Mouse (Mus musculus) right cerebral cortex, postnatal 25 days (tissue): Measurements from ENCODE around the gene Stx16.
A peak's percentile ranks its signal among the peaks of the same experiment; 100 is the strongest.

Source experiments
- DNase-seq: peaks from one replicate; pipeline ENCODE4 v3.0.0; 2022

Stx16 gene

GRCm38 (mm10) chr2:174075673-174076432 lies at the start of gene Stx16:
Gene Stx16 (plus strand): TSS chr2:174076308.
- DNase-seq: peak; percentile 90

GRCm38 (mm10) chr2:174026406-174026805 lies 49.7 kb upstream of the Stx16 start:
- DNase-seq: no peak

- DNase-seq: no peak
Measured at GRCm38 (mm10) chr2:174033257-174033800, 42.8 kb upstream of the Stx16 start.

GRCm38 (mm10) chr2:174047656-174048055 lies 28.5 kb upstream of the Stx16 start:
- no peak for DNase-seq

- DNase-seq: no peak
Measured at GRCm38 (mm10) chr2:174049481-174050338, 26.4 kb upstream of the Stx16 start.

DNA sequence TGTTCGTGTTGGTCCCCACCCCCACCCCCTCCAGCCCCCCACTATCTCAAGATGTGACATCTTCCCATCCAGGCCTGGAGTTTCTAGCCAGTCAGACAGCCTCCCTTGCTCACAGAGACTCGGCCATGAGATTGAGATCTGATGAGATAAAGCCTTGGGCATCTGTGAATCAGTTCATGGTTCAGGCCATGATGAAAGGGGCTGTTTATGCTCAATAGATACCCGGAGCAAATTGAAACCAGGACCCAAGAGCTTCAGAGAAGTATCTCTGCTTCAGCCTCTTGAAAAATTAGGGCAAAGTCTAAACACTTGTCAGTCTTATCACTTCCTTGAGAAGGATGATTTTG lies 25.8 kb upstream of the Stx16 start:
- no peak for DNase-seq

DNA sequence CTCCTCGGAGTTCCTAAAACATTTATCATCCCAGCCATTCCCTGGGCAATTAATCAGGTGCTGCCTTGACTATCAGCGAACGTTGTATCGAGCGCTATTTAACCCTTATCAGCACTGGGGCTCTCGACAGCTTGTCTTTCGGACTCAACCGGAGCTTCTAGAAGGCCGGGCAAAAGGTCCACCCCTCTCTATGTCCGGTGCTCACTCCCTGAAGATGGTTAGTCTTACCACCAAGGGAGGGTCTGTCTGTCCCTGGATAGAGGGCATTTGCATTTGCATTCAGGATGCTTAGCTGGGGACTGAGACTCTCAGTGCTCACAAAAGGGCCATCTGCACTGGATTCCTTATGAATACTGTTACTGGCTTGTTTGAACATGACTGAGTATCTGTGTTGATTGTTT lies 25.0 kb upstream of the Stx16 start:
- no peak for DNase-seq

DNA sequence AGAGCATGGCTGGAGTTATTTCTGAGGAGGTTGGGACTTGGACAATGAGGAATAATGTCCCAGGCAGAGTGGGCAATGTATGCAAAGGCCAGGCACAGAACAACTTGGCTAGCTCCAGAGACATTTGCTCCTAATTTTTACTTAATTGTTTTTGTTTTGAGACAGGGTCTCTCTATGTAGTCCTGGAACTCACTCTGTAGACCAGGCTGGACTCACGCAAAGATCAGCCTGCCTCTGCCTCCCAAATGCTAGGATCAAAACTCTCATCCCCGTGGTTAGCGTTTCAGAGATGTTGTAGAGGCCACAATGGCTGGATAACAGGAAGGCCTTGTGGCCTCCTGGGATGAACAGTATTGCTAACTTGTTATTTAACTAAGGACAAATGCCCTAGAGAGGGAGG lies 21.6 kb upstream of the Stx16 start:
- no peak for DNase-seq

DNA sequence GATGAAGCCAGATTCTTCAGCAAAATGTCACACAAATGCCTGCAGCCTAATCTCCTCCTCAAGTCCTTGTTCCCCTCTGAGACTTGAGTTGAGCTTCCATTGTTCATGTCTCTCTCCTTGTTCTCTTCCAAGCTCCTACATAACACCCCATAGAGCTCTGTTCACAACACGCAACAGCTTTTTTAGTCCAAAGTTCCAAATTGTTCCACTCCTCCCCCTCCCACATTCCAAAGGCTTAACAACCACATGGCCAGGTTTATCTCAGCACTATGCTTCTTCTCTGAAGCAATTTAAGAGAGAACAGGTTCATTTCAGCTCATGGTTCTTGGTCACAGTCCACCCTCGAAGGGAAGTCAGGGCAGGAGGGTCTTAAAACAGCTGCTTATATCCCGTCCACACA lies 18.4 kb upstream of the Stx16 start:
- no peak for DNase-seq

GRCm38 (mm10) chr2:174058316-174058939 lies 17.7 kb upstream of the Stx16 start:
- DNase-seq: no peak

GRCm38 (mm10) chr2:174059591-174060385 lies 16.3 kb upstream of the Stx16 start:
- no peak for DNase-seq

DNA sequence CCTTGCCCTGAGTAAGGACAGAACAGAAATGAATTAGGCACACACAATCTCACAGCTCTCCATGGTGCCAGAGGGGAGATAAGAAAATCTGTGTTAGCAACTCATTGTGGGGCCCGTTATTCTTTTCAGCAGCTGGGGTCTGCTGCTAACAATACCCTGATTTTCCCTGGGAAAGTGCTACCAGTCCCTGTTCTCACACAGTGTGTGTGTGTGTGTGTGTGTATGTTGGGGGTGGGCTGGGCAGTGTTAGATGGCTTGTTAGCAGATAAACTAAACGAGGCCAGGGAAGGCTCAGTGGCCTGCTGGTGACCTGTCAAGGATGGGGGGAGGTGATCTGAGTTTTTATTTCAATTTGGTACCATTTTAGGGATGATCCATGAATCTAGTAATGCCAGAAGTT lies 14.9 kb upstream of the Stx16 start:
- no peak for DNase-seq

DNA sequence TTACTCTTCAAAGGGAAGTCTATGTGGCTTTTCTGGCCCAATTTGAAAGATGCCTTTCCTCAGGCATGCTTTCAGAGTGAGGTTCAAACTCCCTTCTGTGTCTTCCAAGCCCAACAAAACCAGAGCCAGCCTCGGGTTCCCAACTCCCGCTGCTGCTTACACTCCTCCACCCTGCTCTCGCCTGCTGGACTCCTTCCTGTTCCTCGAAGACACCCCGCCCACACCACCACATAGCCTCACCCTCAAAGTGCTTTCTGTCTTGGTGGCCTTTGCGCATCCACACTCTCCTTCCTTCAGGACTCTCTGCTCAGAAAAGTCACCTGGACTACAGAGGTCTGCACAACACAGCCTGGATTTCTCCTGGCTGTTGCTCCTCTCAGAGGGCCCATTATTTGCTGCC lies 13.0 kb upstream of the Stx16 start:
- DNase-seq: no peak

GRCm38 (mm10) chr2:174063527-174064211 lies 12.4 kb upstream of the Stx16 start:
- no peak for DNase-seq

- no peak for DNase-seq
Measured at GRCm38 (mm10) chr2:174067793-174068419, 8.2 kb upstream of the Stx16 start.

DNA sequence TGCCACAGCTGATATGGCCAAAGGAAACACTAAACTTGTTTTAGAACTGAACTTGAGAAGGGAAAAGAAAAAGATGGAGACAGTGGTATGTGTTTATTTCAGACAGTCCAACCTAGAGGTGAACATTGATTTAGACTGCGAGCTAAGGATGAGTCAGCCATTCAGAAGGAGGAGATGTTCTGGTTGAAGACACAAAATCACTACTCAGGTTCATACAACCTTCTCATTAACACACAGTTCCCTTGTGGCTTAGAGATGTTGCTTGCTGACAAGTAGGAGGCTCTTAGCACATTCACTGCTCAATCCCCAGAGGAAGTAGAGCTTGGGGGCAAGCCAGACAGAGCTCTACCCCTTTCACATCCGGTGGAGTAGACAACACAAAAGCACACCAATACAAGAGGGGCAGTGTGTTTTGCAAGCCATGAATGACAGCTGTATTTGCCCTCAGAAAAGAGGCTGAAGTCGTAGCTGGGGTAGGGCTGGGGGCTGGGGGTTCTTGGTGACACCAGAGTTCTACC lies 6.5 kb upstream of the Stx16 start:
- no peak for DNase-seq

DNA sequence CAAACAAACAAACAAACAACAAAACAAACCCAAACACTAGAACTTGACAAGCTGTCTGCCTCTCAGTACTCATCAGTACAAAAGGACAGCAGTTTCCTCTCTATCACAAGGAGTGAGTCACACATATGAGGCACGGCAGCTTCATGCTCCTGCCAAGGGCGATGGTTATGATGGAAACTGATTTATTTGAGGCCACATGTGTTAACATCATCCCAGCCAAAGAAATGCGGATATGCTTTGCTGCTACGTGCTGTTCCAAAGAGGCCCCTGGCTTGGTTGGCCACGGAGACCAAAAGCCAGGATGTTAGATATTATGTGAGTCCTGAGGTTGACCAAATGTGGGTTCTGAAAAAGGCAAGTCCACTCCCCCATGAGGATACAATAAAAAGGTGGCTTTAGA lies 4.7 kb upstream of the Stx16 start:
- DNase-seq: no peak

DNA sequence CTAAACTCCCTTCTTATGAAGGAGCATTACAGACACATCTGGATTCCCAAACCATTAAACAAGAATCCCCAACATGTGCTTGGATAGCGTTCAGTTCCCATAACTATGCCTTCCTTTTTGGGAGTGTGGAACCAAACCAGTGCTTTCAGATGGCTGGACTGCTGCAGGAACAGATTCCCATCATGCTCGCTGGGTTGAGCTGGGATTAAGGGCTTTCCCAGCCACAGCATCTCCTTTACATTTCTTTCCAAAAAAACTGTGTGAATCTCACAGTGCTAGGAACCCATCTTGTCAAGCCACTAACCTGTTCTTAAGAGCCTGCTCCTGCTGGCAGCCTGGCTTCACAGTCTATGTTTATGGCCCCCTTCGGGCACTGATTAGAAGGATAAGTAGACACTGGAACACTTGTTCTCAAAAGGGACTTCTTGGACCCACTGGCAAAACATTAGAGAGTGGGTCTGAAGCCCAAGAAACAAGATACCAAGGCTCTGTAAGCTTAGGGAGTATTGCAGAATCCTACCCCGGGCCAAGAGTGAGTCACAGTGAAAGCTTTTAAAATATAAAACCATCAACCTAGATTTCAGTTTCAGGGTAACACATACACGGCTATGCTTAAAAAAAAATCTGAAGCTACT lies 2.8 kb upstream of the Stx16 start:
- DNase-seq: no peak

- DNase-seq: no peak
Measured at GRCm38 (mm10) chr2:174074621-174075020, 1.5 kb upstream of the Stx16 start.

- no peak for DNase-seq
Measured at GRCm38 (mm10) chr2:174075072-174075570, 987 bp upstream of the Stx16 start.

- no peak for DNase-seq
Measured at GRCm38 (mm10) chr2:174076433-174076824, 321 bp downstream of the Stx16 start.
